Mouse (Mus musculus): ENCODE measurements at regions not wholly inside any gene's neighbourhood (a gene's known extent, or its start where the extent isn't known, plus 50 kb on each side); places are given as distances from the start of the nearest gene placed in this dataset.
A peak's percentile ranks its signal among the peaks of the same experiment; 100 is the strongest.

- in situ Hi-C loops (cut with MboI; ENCODE audit: low sequenced_read_pairs in 2 of 2, unreplicated experiment in 2 of 2) = no loop called here
- Histone ChIP-seq H3K4me1 (ENCODE audit: control insufficient read depth in 2 of 2, insufficient read depth in 2 of 2, low read length in 2 of 2, poor library complexity in 1 of 2) (no peaks in the 10 kb centered on the region), H3K9me3 (ENCODE audit: control insufficient read depth, insufficient read depth, low read depth, low read length) (no peaks in the 10 kb centered on the region), H3K36me3 (ENCODE audit: control insufficient read depth, insufficient read depth, low read length, poor library complexity, severe bottlenecking) (no peaks in the 10 kb centered on the region), H3K4me3 (ENCODE audit: insufficient read depth in 1 of 2, low read depth in 1 of 2, low read length in 2 of 2, poor library complexity in 1 of 2, severe bottlenecking in 1 of 2) (no peak overlapping the region), H3K27ac (ENCODE audit: insufficient read depth, low read depth, low read length, poor library complexity, severe bottlenecking) (no peak overlapping the region), H3K9ac (ENCODE audit: insufficient read depth, low read depth, low read length, poor library complexity, severe bottlenecking) (no peak overlapping the region)
- no peak for DNase-seq (ENCODE audit: low read depth, low spot score)
- TF ChIP-seq HCFC1 (IDR thresholded peaks at IDR 0.05; ENCODE audit: borderline replicate concordance, insufficient read depth, low read length) = no peak
- no peak for TF ChIP-seq MAFK (IDR thresholded peaks at IDR 0.05; ENCODE audit: insufficient read depth, low read depth, low read length)
- TF ChIP-seq CHD2 (IDR thresholded peaks at IDR 0.05; ENCODE audit: low read depth, low read length) = no peak
- no peak for TF ChIP-seq ZC3H11A (IDR thresholded peaks at IDR 0.05; ENCODE audit: borderline replicate concordance, low read depth, low read length)
- TF ChIP-seq ZNF384 (IDR thresholded peaks at IDR 0.05; ENCODE audit: low read depth, low read length) = no peak
Measured at GRCm38 (mm10) chr11:64895804-64896466, 82.9 kb upstream of the Elac2 start.

GRCm38 (mm10) chr11:64898758-64899586 lies 79.9 kb upstream of the Elac2 start:
- Histone ChIP-seq H3K9me3 (ENCODE audit: control insufficient read depth, insufficient read depth, low read depth, low read length) (no peaks in the 10 kb centered on the region), H3K4me1 (ENCODE audit: control insufficient read depth in 2 of 2, insufficient read depth in 2 of 2, low read length in 2 of 2, poor library complexity in 1 of 2) (no peaks in the 10 kb centered on the region), H3K9ac (ENCODE audit: insufficient read depth, low read depth, low read length, poor library complexity, severe bottlenecking) (no peak overlapping the region), H3K27ac (ENCODE audit: insufficient read depth, low read depth, low read length, poor library complexity, severe bottlenecking) (no peak overlapping the region), H3K36me3 (ENCODE audit: control insufficient read depth, insufficient read depth, low read length, poor library complexity, severe bottlenecking) (no peaks in the 10 kb centered on the region), H3K4me3 (ENCODE audit: insufficient read depth in 1 of 2, low read depth in 1 of 2, low read length in 2 of 2, poor library complexity in 1 of 2, severe bottlenecking in 1 of 2) (no peak overlapping the region)
- peak; percentile 66 for DNase-seq (ENCODE audit: low read depth, low spot score)
- in situ Hi-C loops (cut with MboI; ENCODE audit: low sequenced_read_pairs in 2 of 2, unreplicated experiment in 2 of 2) = no loop called here
- peak; percentile 43; the same call in 1 of the 2 replicates for TF ChIP-seq ZC3H11A (IDR thresholded peaks at IDR 0.05; ENCODE audit: borderline replicate concordance, low read depth, low read length)
- no peak for TF ChIP-seq MAFK (IDR thresholded peaks at IDR 0.05; ENCODE audit: insufficient read depth, low read depth, low read length)

GRCm38 (mm10) chr11:64899587-64900278 lies 79.1 kb upstream of the Elac2 start:
- no peak for TF ChIP-seq CHD2 (IDR thresholded peaks at IDR 0.05; ENCODE audit: low read depth, low read length)
- TF ChIP-seq ZNF384 (IDR thresholded peaks at IDR 0.05; ENCODE audit: low read depth, low read length) = no peak
- TF ChIP-seq HCFC1 (IDR thresholded peaks at IDR 0.05; ENCODE audit: borderline replicate concordance, insufficient read depth, low read length) = no peak
- TF ChIP-seq ZC3H11A (IDR thresholded peaks at IDR 0.05; ENCODE audit: borderline replicate concordance, low read depth, low read length) = no peak
- TF ChIP-seq MAFK (IDR thresholded peaks at IDR 0.05; ENCODE audit: insufficient read depth, low read depth, low read length) = no peak
- Histone ChIP-seq H3K27ac (ENCODE audit: insufficient read depth, low read depth, low read length, poor library complexity, severe bottlenecking) (no peak overlapping the region), H3K4me1 (ENCODE audit: control insufficient read depth in 2 of 2, insufficient read depth in 2 of 2, low read length in 2 of 2, poor library complexity in 1 of 2) (no peaks in the 10 kb centered on the region), H3K36me3 (ENCODE audit: control insufficient read depth, insufficient read depth, low read length, poor library complexity, severe bottlenecking) (no peaks in the 10 kb centered on the region), H3K4me3 (ENCODE audit: insufficient read depth in 1 of 2, low read depth in 1 of 2, low read length in 2 of 2, poor library complexity in 1 of 2, severe bottlenecking in 1 of 2) (no peak overlapping the region), H3K9me3 (ENCODE audit: control insufficient read depth, insufficient read depth, low read depth, low read length) (no peaks in the 10 kb centered on the region), H3K9ac (ENCODE audit: insufficient read depth, low read depth, low read length, poor library complexity, severe bottlenecking) (no peak overlapping the region)
- in situ Hi-C loops (cut with MboI; ENCODE audit: low sequenced_read_pairs in 2 of 2, unreplicated experiment in 2 of 2) = no loop called here
- DNase-seq (ENCODE audit: low read depth, low spot score) = no peak

GRCm38 (mm10) chr11:64916783-64917182 lies 62.1 kb upstream of the Elac2 start:
- Histone ChIP-seq H3K4me1 (ENCODE audit: control insufficient read depth in 2 of 2, insufficient read depth in 2 of 2, low read length in 2 of 2, poor library complexity in 1 of 2) (no peaks in the 10 kb centered on the region), H3K36me3 (ENCODE audit: control insufficient read depth, insufficient read depth, low read length, poor library complexity, severe bottlenecking) (no peaks in the 10 kb centered on the region), H3K27ac (ENCODE audit: insufficient read depth, low read depth, low read length, poor library complexity, severe bottlenecking) (no peak overlapping the region), H3K9ac (ENCODE audit: insufficient read depth, low read depth, low read length, poor library complexity, severe bottlenecking) (no peak overlapping the region), H3K9me3 (ENCODE audit: control insufficient read depth, insufficient read depth, low read depth, low read length) (no peaks in the 10 kb centered on the region), H3K4me3 (ENCODE audit: insufficient read depth in 1 of 2, low read depth in 1 of 2, low read length in 2 of 2, poor library complexity in 1 of 2, severe bottlenecking in 1 of 2) (no peak overlapping the region)
- no peak for DNase-seq (ENCODE audit: low read depth, low spot score)
- in situ Hi-C loops (cut with MboI; ENCODE audit: low sequenced_read_pairs in 2 of 2, unreplicated experiment in 2 of 2) = no loop called here
- no peak for TF ChIP-seq CHD2 (IDR thresholded peaks at IDR 0.05; ENCODE audit: low read depth, low read length)
- no peak for TF ChIP-seq ZC3H11A (IDR thresholded peaks at IDR 0.05; ENCODE audit: borderline replicate concordance, low read depth, low read length)
- TF ChIP-seq MAFK (IDR thresholded peaks at IDR 0.05; ENCODE audit: insufficient read depth, low read depth, low read length) = no peak
- TF ChIP-seq ZNF384 (IDR thresholded peaks at IDR 0.05; ENCODE audit: low read depth, low read length) = no peak
- no peak for TF ChIP-seq HCFC1 (IDR thresholded peaks at IDR 0.05; ENCODE audit: borderline replicate concordance, insufficient read depth, low read length)
